Comparison of ENCODE assay signal across 17 mouse cellular contexts in the genomic region with DNA sequence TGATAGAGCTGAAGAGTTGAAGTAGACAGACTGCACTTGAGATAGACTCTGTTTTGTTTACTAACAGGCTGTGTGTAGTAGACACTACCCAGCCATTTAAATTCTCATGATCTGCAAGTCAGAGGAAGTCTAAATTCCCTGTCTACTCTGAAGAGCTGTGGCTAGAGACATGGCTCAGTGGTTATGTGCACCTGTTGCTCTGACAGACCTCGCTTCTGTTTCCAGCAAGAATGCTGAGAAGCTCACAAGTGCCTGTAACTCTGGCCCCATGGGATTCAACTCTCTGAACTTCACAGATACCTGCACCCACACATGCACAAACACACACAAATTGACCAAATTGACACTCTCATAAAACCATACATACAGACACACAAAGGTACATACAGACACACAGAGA.
"Had no signal": no experiment of that assay in that cellular context is flagged by ENCODE, and none has a peak within 500 bp of the region (broad histone marks: within the 10 kb centered on the region; RNA-seq: fewer than 3 reads in every experiment).

No protein-coding gene starts in this region.

- H3K36me3 ChIP-seq: neural tube, embryonic 12.5 days; neural tube, embryonic 13.5 days; neural tube, embryonic 15.5 days; stomach, embryonic 15.5 days had no signal

- H3K27me3 ChIP-seq: neural tube, embryonic 12.5 days; neural tube, embryonic 13.5 days; neural tube, embryonic 15.5 days; stomach, embryonic 15.5 days had no signal

- H3K27ac ChIP-seq: neural tube, embryonic 12.5 days; neural tube, embryonic 13.5 days; neural tube, embryonic 15.5 days; stomach, embryonic 15.5 days; stomach, postnatal 0 days had no signal

- H3K4me2 ChIP-seq: neural tube, embryonic 12.5 days; neural tube, embryonic 13.5 days; neural tube, embryonic 15.5 days; stomach, embryonic 15.5 days had no signal

- H3K9ac ChIP-seq: neural tube, embryonic 12.5 days; neural tube, embryonic 13.5 days; neural tube, embryonic 15.5 days; stomach, embryonic 15.5 days had no signal

- DNase-seq: retina, postnatal 1 day; right cerebral cortex, adult 18-20 months; right cerebral cortex, postnatal 14 days; right cerebral cortex, postnatal 25 days; right cerebral cortex, postnatal 4 days; spleen, adult 18-20 months; thymus, adult 18-20 months; thymus, adult 2 months; thymus, postnatal 14 days; thymus, postnatal 25 days; thymus, postnatal 36 days; thymus, postnatal 4 days had no signal

- H3K4me3 ChIP-seq: neural tube, embryonic 12.5 days; neural tube, embryonic 13.5 days; neural tube, embryonic 15.5 days; stomach, embryonic 15.5 days had no signal

- H3K4me1 ChIP-seq: neural tube, embryonic 12.5 days; neural tube, embryonic 13.5 days; neural tube, embryonic 15.5 days; stomach, embryonic 15.5 days had no signal

- H3K9me3 ChIP-seq: neural tube, embryonic 15.5 days; stomach, embryonic 15.5 days had no signal
